Mouse (Mus musculus): ENCODE measurements around the gene Cep104. TPM values are rescaled to one million over a fixed set of nuclear protein-coding genes. Genes with fewer than 3 reads are reported as not detected.
A peak's percentile ranks its signal among the peaks of the same experiment; 100 is the strongest.

Gene Cep104
- total RNA-seq, 2 experiments from 2014 or later: 28.8 to 29.5 TPM

GRCm38 (mm10) chr4:153993505-153993904 is 18.5 kb downstream of the Cep104 start:
- no peak for DNase-seq

DNA sequence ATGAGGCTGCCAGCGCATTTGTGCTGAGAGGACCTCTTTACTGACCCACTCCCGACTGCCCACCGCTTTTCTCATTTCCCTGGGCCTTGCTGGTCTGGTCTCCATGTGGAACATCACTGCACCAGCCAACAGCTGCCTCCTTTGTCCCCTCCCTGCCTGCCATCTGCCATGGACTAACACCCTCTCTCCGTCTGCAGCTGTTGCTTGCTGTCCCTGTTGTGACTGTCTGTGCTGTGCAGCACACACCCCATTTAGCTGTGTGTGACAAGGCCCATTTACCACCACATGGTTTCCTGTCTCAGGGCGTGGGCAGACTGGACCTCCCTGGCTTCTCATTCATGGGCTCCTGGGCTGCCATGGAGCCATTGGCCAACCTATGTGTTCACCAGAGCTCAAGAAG is 30.5 kb downstream of the Cep104 start:
- no peak for DNase-seq

- no peak for DNase-seq
Measured at GRCm38 (mm10) chr4:154006264-154006663, 31.3 kb downstream of the Cep104 start.

- DNase-seq: no peak
Measured at GRCm38 (mm10) chr4:154007759-154008158, 32.8 kb downstream of the Cep104 start.

GRCm38 (mm10) chr4:154010907-154011645 is 36.1 kb downstream of the Cep104 start:
- no peak for DNase-seq

GRCm38 (mm10) chr4:154011646-154012089 is 36.7 kb downstream of the Cep104 start, which contains the start of gene Lrrc47:
TSS of gene Lrrc47 (plus strand) at chr4:154011731.
- DNase-seq: peak; percentile 89 to 91

DNA sequence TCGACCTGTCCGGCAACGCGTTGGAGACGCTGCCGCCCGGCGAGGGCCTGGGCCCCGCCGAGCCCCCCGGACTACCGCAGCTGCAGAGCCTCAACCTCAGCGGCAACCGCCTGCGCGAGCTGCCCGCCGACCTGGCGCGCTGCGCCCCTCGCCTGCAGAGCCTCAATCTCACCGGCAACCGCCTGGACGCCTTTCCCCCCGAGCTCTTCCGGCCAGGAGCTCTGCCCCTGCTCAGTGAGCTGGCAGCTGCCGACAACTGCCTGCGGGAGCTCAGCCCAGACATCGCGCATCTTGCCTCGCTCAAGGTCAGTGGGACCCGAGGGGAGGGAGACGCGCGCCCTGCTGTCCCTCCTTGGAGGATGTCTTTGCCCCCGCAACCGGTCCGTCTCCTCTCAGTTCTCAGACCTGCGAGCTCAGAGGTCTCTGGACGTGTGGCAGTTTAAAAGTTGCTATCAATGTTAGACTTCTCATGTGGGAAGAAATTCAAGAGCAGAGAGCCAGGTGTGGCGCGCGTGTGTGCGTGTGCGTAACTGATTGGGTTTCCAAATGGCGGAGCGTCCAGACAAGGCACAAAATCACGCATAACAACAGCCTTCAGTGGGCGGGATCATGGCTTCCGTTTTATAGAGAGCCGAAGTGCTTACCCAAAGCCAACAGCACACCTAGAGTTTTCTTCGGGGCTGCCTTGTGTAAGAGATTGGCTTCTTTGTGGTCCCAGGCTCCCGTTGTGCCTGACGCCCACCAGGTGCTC is 37.3 kb downstream of the Cep104 start:
- peak in 1 of 2 experiments; percentile 17 for DNase-seq

DNA sequence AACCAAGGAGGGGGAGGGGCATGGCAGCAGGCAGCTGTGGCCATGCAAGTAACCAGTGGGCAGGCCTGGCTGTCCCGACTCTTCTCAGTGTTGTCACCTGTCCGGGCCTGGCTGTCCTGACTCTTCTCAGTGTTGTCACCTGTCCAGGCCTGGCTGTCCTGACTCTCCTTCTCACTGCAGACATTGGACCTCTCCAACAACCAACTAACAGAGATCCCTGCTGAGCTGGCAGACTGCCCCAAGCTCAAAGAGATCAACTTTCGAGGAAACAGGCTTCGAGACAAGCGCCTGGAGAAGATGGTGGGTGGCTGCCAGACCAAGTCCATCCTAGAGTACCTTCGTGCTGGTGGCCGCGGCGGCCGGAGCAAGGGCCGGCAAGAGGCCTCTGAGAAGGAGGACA is 40.5 kb downstream of the Cep104 start:
- peak in 1 of 2 experiments; percentile 39 for DNase-seq

GRCm38 (mm10) chr4:154019571-154019970 is 44.6 kb downstream of the Cep104 start:
- peak; percentile 37 to 64 for DNase-seq

DNA sequence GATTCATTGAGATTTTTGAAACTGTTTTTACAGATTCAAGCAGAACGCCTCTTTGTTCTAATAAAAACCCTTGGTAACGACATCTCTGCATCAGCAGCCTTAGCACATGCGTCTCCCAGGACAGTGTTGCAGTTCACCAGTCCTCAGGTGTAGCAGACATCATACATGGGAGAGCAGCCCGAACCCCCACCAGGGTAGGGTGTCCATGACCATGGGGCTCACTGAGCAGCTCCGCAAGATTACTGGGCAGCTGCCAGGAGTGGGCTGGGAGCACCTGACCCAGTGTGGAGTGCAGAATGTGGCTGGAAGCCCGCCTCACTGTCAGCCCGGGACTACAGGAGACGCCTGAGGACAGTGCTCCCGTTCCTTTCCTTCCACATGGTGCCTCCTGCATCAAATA is 46.4 kb downstream of the Cep104 start:
- DNase-seq: no peak

DNA sequence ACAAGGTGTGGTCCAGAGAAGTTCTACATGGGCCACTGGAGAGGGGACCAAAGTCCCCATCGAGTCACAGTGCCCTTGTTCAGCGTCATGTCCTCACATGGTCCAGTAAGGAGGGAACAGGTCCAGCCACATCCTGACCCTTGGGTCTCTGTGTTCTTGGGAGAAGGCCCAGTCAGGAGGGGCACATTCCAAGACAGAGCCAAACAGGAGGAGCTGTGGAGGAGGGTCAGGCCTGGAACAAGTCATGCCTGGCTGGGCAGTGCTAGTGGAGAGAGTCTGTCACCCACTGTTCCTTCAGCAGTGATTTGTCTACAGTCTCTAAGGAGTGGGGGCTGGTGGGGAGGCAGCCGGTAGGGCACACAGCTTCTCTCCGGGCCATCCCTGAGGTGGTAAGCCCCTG is 47.4 kb downstream of the Cep104 start:
- peak; percentile 39 to 68 for DNase-seq

DNA sequence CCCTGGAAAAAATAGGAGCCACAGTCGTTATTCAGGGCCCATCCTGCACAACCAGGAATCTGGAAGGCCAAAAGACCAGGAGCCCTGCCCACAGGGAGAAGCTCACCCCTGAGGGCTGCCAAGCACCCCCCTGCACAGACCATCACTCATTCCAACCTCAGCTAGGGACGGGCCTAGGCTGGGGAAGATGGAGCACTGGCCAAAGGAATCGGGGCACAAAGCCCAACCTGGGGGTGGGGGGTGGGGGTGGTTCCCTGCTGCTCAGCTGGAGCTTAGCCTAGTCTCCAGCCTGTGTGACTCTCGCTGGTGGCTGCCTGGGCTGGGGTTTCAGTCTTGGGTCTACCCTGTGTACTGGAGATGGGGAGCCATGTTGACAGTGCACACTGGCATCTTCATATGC is 47.9 kb downstream of the Cep104 start:
- no peak for DNase-seq

GRCm38 (mm10) chr4:154023754-154024601 is 49.0 kb downstream of the Cep104 start:
- DNase-seq: peak in 1 of 2 experiments; percentile 41

DNA sequence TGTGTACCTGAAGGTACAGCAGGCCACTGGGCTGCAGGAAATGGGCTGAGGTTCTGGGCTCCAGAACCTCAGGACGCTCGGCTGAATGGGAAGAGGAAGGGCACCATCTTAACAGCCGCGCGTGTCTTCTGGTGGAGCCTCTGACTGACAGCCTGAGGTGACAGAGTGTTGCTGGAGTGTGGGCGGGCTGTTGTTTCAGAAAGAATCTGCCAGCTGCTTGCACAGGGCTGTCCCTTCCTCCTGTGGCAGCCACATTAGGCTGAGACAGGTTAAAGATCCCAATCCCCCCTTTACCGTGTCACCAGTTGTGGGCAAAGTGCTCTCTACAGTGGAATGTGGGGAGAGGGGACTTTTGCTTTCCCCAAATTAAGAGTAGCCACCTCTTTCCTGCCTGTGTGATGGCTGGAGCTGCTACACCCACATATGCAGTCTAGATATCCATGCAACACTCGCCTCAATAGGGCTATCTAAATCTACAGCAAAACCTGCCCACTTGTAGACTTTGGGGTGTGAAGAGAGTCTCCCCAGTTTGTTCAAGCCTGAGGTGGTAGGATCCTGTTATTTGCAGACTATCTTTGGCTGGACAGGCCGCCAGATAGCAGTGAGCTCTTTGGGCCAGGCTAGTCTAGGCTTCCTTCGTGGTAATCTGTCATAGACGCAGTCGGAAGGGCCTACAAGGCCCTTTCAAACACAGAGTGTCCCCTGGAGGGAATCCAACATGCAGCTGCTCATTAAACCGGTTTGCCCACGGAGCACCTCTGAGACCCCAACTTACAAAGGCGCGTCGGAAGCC is 49.9 kb downstream of the Cep104 start:
- DNase-seq: peak in 1 of 2 experiments; percentile 34

DNA sequence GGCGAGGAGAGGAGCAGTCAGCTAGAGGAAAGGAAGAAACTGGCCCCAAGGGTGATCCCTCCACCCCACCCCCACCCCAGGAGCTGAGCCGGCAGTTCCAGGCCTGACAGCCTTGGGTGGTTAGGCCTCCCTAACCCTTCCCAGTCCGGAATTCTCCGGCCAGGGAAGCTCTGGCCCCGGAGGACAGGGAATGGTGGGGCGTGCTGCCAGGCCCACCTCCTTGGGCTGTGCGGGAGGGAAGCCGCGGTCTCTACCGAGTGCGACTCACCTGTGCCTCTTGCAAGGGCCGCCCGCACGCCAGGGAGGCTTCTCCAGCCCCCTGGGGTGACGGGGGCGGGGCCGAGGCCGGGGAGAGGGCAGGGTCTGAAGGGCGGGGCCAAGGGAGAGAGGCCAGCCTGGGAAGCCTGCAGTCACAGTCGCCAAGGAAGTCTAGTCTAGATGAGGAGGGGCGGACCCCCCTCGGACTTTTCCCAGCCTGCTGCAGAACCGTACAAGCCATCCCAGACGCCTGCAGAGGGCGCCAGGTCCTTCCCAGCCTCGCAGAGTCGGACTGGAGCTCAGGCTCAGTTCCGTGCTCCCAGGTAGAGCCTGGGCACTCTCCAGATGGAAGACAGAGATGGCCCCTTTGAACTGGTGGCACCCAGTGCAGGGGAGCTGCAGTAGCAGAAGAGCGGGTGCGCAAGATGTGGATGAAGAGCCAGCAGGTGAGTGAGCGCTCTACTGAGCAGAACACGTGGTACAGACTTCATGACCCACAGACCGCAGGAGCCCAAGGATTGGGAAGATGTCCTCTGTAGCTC is 50.8 kb downstream of the Cep104 start, which contains the start of gene Smim1:
TSS of gene Smim1 (minus strand) at position 590 of the 800 bp plus-strand sequence.
- DNase-seq: peak; percentile 75 to 81

- no peak for DNase-seq
Measured at GRCm38 (mm10) chr4:154026441-154026761, 51.4 kb downstream of the Cep104 start.

GRCm38 (mm10) chr4:154028066-154028465 is 53.1 kb downstream of the Cep104 start:
- DNase-seq: no peak

GRCm38 (mm10) chr4:154028646-154029045 is 53.7 kb downstream of the Cep104 start:
- no peak for DNase-seq

GRCm38 (mm10) chr4:154037123-154037522 is 62.1 kb downstream of the Cep104 start:
- no peak for DNase-seq

DNA sequence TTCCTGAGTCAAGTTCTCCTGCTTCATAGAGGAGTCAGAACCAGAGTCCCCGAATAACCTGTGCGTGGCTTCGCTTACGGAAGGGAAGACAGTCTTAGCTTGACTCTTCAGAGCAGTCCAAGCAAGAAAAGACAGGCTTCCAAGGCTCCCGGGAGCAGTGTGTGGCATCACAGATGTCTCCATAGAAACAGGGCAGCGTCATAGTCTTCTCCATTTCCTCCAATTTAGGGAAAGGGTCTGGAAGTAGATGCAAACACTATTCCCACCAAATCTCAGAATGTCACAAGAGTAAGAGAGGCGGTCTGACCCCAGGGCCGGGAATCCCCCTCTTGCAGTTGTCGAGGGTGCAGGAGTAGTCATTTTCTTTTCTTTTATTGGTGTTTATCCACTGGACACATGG is 67.6 kb downstream of the Cep104 start, which contains the start of gene Ccdc27:
TSS of gene Ccdc27 (minus strand) at position 101 of the 400 bp plus-strand sequence.
- no peak for DNase-seq

DNA sequence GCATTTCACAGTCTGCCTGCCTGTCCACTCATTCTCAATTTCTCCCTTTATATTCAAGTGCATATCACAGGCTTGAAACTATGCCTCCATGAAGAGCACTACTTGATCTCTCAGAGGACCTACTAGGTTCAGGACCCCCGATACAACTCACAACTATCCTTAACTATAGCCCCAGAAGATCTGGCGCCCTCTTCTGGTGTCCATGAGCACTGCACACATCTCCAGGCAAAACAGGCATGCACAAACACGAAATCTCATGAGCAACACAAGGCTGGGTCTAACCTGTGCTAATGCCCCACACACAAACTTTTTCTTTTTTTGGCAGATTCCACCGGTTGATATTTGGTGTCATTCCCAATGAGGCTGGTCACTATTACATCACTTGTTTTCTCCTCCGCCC is 70.8 kb downstream of the Cep104 start:
- DNase-seq: no peak
